Mouse (Mus musculus): ENCODE measurements around the gene Ndfip2. TPM values are rescaled to one million over a fixed set of nuclear protein-coding genes. Genes with fewer than 3 reads are reported as not detected.

Ndfip2 gene
- polyA plus RNA-seq, 1 experiment from 2014 or later: 109 TPM

- Histone ChIP-seq H3K9me3 (no peaks in the 10 kb centered on the region), H3K36me3 (peaks cover 10% of the 10 kb centered on the region; the same call in 1 of the 2 replicates), H3K4me3 (no peak overlapping the region), H3K27ac (replicated peaks) (no peak overlapping the region), H3K4me2 (no peak overlapping the region), H3K4me1 (replicated peaks) (no peaks in the 10 kb centered on the region), H3K27me3 (no peaks in the 10 kb centered on the region), H3K9ac (no peak overlapping the region)
- ATAC-seq (ENCODE audit: low FRiP score, low read depth): no peak
- WGBS: 95% methylated on average over 4 of the region's 4 CpGs
Measured at GRCm38 (mm10) chr14:105288529-105288928, 30.2 kb downstream of the Ndfip2 start.

GRCm38 (mm10) chr14:105292139-105292538 is 33.8 kb downstream of the Ndfip2 start:
- no peak for ATAC-seq (ENCODE audit: low FRiP score, low read depth)
- H3K4me1 ChIP-seq (replicated peaks): no peaks in the 10 kb centered on the region

GRCm38 (mm10) chr14:105293777-105294176 is 35.4 kb downstream of the Ndfip2 start:
- Histone ChIP-seq H3K9me3 (no peaks in the 10 kb centered on the region), H3K27me3 (no peaks in the 10 kb centered on the region), H3K4me1 (replicated peaks) (no peaks in the 10 kb centered on the region), H3K9ac (no peak overlapping the region), H3K4me3 (no peak overlapping the region), H3K27ac (replicated peaks) (no peak overlapping the region), H3K36me3 (peaks cover 19% of the 10 kb centered on the region; the same call in 1 of the 2 replicates), H3K4me2 (no peak overlapping the region)
- WGBS: 71% methylated on average over 3 of the region's 3 CpGs
- ATAC-seq (ENCODE audit: low FRiP score, low read depth): no peak

More at GRCm38 (mm10) chr14:105292139-105292538, 33.8 kb downstream of the Ndfip2 start:
- H3K27me3 ChIP-seq: no peaks in the 10 kb centered on the region
- no peak overlapping the region for H3K27ac ChIP-seq (replicated peaks)
- 92% methylated on average over 9 of the region's 9 CpGs for WGBS
- peaks cover 14% of the 10 kb centered on the region; the same call in 1 of the 2 replicates for H3K36me3 ChIP-seq
- no peak overlapping the region for H3K4me3 ChIP-seq
- H3K4me2 ChIP-seq: no peak overlapping the region
- no peak overlapping the region for H3K9ac ChIP-seq
- no peaks in the 10 kb centered on the region for H3K9me3 ChIP-seq

- no peak overlapping the region for H3K9ac ChIP-seq
- H3K9me3 ChIP-seq: no peaks in the 10 kb centered on the region
- WGBS: 65% methylated on average over 6 of the region's 6 CpGs
- no peaks in the 10 kb centered on the region for H3K4me1 ChIP-seq (replicated peaks)
- ATAC-seq (ENCODE audit: low FRiP score, low read depth): no peak; the same call in 1 of the 2 replicates
- no peak overlapping the region for H3K27ac ChIP-seq (replicated peaks)
- peaks cover 19% of the 10 kb centered on the region; the same call in 1 of the 2 replicates for H3K36me3 ChIP-seq
- no peaks in the 10 kb centered on the region for H3K27me3 ChIP-seq
- H3K4me2 ChIP-seq: no peak overlapping the region
- no peak overlapping the region for H3K4me3 ChIP-seq
Measured at GRCm38 (mm10) chr14:105295820-105296582, 37.6 kb downstream of the Ndfip2 start.

- no peaks in the 10 kb centered on the region for H3K9me3 ChIP-seq
- H3K4me2 ChIP-seq: no peak overlapping the region
- no peaks in the 10 kb centered on the region for H3K27me3 ChIP-seq
- 84% methylated on average over 5 of the region's 5 CpGs for WGBS
- no peak for ATAC-seq (ENCODE audit: low FRiP score, low read depth)
- no peak overlapping the region for H3K27ac ChIP-seq (replicated peaks)
- no peaks in the 10 kb centered on the region for H3K4me1 ChIP-seq (replicated peaks)
- H3K9ac ChIP-seq: no peak overlapping the region
- H3K4me3 ChIP-seq: no peak overlapping the region
- H3K36me3 ChIP-seq: 0 out of 2 replicates have a peak, but pooled peaks cover 12% of the 10 kb centered on the region
Measured at GRCm38 (mm10) chr14:105299744-105300255, 41.4 kb downstream of the Ndfip2 start.

GRCm38 (mm10) chr14:105300551-105300950 is 42.2 kb downstream of the Ndfip2 start:
- no peaks in the 10 kb centered on the region for H3K9me3 ChIP-seq
- no peak overlapping the region for H3K4me3 ChIP-seq
- no peak overlapping the region for H3K27ac ChIP-seq (replicated peaks)
- WGBS: 57% methylated on average over 10 of the region's 10 CpGs
- H3K4me1 ChIP-seq (replicated peaks): no peaks in the 10 kb centered on the region
- no peak for ATAC-seq (ENCODE audit: low FRiP score, low read depth)
- no peaks in the 10 kb centered on the region for H3K27me3 ChIP-seq
- no peak overlapping the region for H3K4me2 ChIP-seq
- 0 out of 2 replicates have a peak, but pooled peaks cover 10% of the 10 kb centered on the region for H3K36me3 ChIP-seq
- H3K9ac ChIP-seq: no peak overlapping the region

GRCm38 (mm10) chr14:105302708-105303107 is 44.3 kb downstream of the Ndfip2 start:
- Histone ChIP-seq H3K4me3 (no peak overlapping the region), H3K36me3 (peaks cover 10% of the 10 kb centered on the region; the same call in 1 of the 2 replicates), H3K9me3 (no peaks in the 10 kb centered on the region), H3K9ac (no peak overlapping the region), H3K4me1 (replicated peaks) (no peaks in the 10 kb centered on the region), H3K4me2 (no peak overlapping the region), H3K27ac (replicated peaks) (no peak overlapping the region), H3K27me3 (no peaks in the 10 kb centered on the region)
- ATAC-seq (ENCODE audit: low FRiP score, low read depth): no peak
- WGBS: 62% methylated on average over 4 of the region's 4 CpGs

GRCm38 (mm10) chr14:105307716-105308115 is 49.3 kb downstream of the Ndfip2 start:
- H3K4me2 ChIP-seq: no peak overlapping the region
- no peaks in the 10 kb centered on the region for H3K4me1 ChIP-seq (replicated peaks)
- H3K27me3 ChIP-seq: no peaks in the 10 kb centered on the region
- H3K9ac ChIP-seq: no peak overlapping the region
- no peak overlapping the region for H3K4me3 ChIP-seq
- ATAC-seq (ENCODE audit: low FRiP score, low read depth): no peak
- H3K36me3 ChIP-seq: peaks cover 7% of the 10 kb centered on the region; the same call in 1 of the 2 replicates
- no peak overlapping the region for H3K27ac ChIP-seq (replicated peaks)
- 71% methylated on average over 4 of the region's 4 CpGs for WGBS
- no peaks in the 10 kb centered on the region for H3K9me3 ChIP-seq

- H3K4me1 ChIP-seq (replicated peaks): 0 out of 2 replicates have a peak, but pooled peaks cover 3% of the 10 kb centered on the region
- no peak overlapping the region for H3K9ac ChIP-seq
- ATAC-seq (ENCODE audit: low FRiP score, low read depth): no peak
- H3K4me2 ChIP-seq: no peak overlapping the region
- H3K4me3 ChIP-seq: no peak overlapping the region
- no peaks in the 10 kb centered on the region for H3K9me3 ChIP-seq
- no peak overlapping the region for H3K27ac ChIP-seq (replicated peaks)
- 0 out of 2 replicates have a peak, but pooled peaks cover 3% of the 10 kb centered on the region for H3K36me3 ChIP-seq
- no peaks in the 10 kb centered on the region for H3K27me3 ChIP-seq
- 81% methylated on average over 4 of the region's 4 CpGs for WGBS
Measured at GRCm38 (mm10) chr14:105312366-105312765, 54.0 kb downstream of the Ndfip2 start.

GRCm38 (mm10) chr14:105312944-105313343 is 54.6 kb downstream of the Ndfip2 start:
- H3K4me2 ChIP-seq: no peak overlapping the region
- H3K4me1 ChIP-seq (replicated peaks): 0 out of 2 replicates have a peak, but pooled peaks cover 3% of the 10 kb centered on the region
- H3K9me3 ChIP-seq: no peaks in the 10 kb centered on the region
- H3K27me3 ChIP-seq: no peaks in the 10 kb centered on the region
- 0 out of 2 replicates have a peak, but pooled peaks cover 1% of the 10 kb centered on the region for H3K36me3 ChIP-seq
- 0 out of 2 replicates have a peak, but pooled peaks have one; percentile 27 for ATAC-seq (ENCODE audit: low FRiP score, low read depth)
- H3K27ac ChIP-seq (replicated peaks): no peak overlapping the region
- WGBS: 92% methylated on average over 2 of the region's 2 CpGs
- H3K4me3 ChIP-seq: no peak overlapping the region
- H3K9ac ChIP-seq: no peak overlapping the region

- Histone ChIP-seq H3K9me3 (no peaks in the 10 kb centered on the region), H3K4me1 (replicated peaks) (0 out of 2 replicates have a peak, but pooled peaks cover 3% of the 10 kb centered on the region), H3K27ac (replicated peaks) (0 out of 2 replicates have a peak overlapping the region, but pooled peaks have one; percentile 26), H3K9ac (no peak overlapping the region), H3K27me3 (no peaks in the 10 kb centered on the region), H3K36me3 (no peaks in the 10 kb centered on the region), H3K4me2 (no peak overlapping the region), H3K4me3 (no peak overlapping the region)
- WGBS: 47% methylated on average over 5 of the region's 5 CpGs
- peak; percentile 65 for ATAC-seq (ENCODE audit: low FRiP score, low read depth)
Measured at GRCm38 (mm10) chr14:105313877-105314276, 55.5 kb downstream of the Ndfip2 start.

GRCm38 (mm10) chr14:105321712-105322111 is 63.3 kb downstream of the Ndfip2 start:
- Histone ChIP-seq H3K27ac (replicated peaks) (no peak overlapping the region), H3K27me3 (no peaks in the 10 kb centered on the region), H3K9me3 (no peaks in the 10 kb centered on the region), H3K4me2 (no peak overlapping the region), H3K4me1 (replicated peaks) (no peaks in the 10 kb centered on the region), H3K4me3 (no peak overlapping the region), H3K9ac (no peak overlapping the region), H3K36me3 (no peaks in the 10 kb centered on the region)
- 83% methylated on average over 3 of the region's 3 CpGs for WGBS
- ATAC-seq (ENCODE audit: low FRiP score, low read depth): no peak

Measured in hindbrain, embryonic 15.5 days (tissue).